Mouse (Mus musculus): Measurements from ENCODE around the gene Apob. TPM values are rescaled to one million over a fixed set of nuclear protein-coding genes. Genes with fewer than 3 reads are reported as not detected.
A peak's percentile ranks its signal among the peaks of the same experiment; 100 is the strongest.

The Apob gene
- total RNA-seq, 2 experiments from 2014 or later, result 0.20 TPM; not detected in 1

- DNase-seq, result no peak
- intact Hi-C loops (cut with DNase I), result no loop called here
Observed at GRCm38 (mm10) chr12:8031595-8032358, 54.3 kb downstream of the Apob start.

GRCm38 (mm10) chr12:8032359-8032755, 54.9 kb downstream of the Apob start:
- no peak for DNase-seq
- intact Hi-C loops (cut with DNase I), result no loop called here

- DNase-seq, result no peak
- intact Hi-C loops (cut with DNase I), result no loop called here
Observed at GRCm38 (mm10) chr12:8038081-8038730, 60.8 kb downstream of the Apob start.

GRCm38 (mm10) chr12:8042626-8043394, 65.4 kb downstream of the Apob start:
- intact Hi-C loops (cut with DNase I), result no loop called here
- DNase-seq, result peak; percentile 5 to 6

- intact Hi-C loops (cut with DNase I), result no loop called here
- no peak for DNase-seq
Observed at GRCm38 (mm10) chr12:8047046-8047445, 69.6 kb downstream of the Apob start.

GRCm38 (mm10) chr12:8047789-8048309, 70.4 kb downstream of the Apob start:
- intact Hi-C loops (cut with DNase I), result no loop called here
- DNase-seq, result no peak

- DNase-seq, result no peak
- intact Hi-C loops (cut with DNase I), result no loop called here
Observed at GRCm38 (mm10) chr12:8056001-8056640, 78.7 kb downstream of the Apob start.

- peak; percentile 59 to 83 for DNase-seq
- intact Hi-C loops (cut with DNase I), result loop anchor here (1.0 to 2.0 kb wide), 2 partner anchors 173 to 247 kb away; no protein-coding TSS in a partner anchor
Observed at GRCm38 (mm10) chr12:8059576-8059975, 82.1 kb downstream of the Apob start.

GRCm38 (mm10) chr12:8063363-8064065, 86.1 kb downstream of the Apob start:
- intact Hi-C loops (cut with DNase I), result no loop called here
- DNase-seq, result no peak

Other genes with a start within 250 kb of the Apob start
- 10 to 100 TPM; 26.0 to 30.0 TPM for gene Ldah, start 230.5 kb downstream of the Apob start, total RNA-seq (2021)